ENCODE assay signal across 27 mouse cellular contexts in the genomic region with DNA sequence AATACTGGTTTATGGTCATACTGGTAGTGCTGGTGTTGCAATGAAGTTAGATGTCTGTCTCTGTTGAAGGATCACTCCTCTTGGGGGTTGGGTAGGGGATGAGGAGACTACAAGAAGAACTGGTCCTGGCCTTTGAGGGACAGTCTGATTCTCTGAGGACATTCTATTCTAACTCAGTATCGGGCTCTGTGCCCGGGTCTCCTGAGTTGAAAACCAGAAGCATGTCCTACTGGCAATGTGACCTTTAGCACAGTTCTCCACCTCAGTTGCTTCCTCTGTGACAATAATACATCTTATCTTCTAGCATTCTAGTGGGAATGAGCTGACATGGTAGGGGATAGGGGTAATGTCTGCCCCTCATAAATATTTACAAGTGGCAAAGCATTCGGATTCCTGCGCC. TPM values are rescaled to one million over a fixed set of nuclear protein-coding genes. Genes with fewer than 3 reads are reported as not detected.
A peak's percentile ranks its signal among the peaks of the same experiment; 100 is the strongest.
DNase-seq lines count a peak whose midpoint lies in the region; ATAC-seq and TF ChIP-seq lines count a peak whose summit lies in the region.
"Had no signal": no experiment of that assay in that cellular context is flagged by ENCODE, and none has a peak within 500 bp of the region (broad histone marks: within the 10 kb centered on the region; RNA-seq: fewer than 3 reads in every experiment).

No protein-coding gene starts in this region.

- no peaks in the 10 kb centered on the region for H3K36me3 ChIP-seq in heart, adult 2 months (ENCODE audit: control insufficient read depth, insufficient read depth, low read length)
- no peaks in the 10 kb centered on the region for H3K36me3 ChIP-seq in heart, embryonic 12.5 days
- H3K36me3 ChIP-seq in heart, embryonic 16.5 days (ENCODE audit: control insufficient read depth, insufficient read depth) = no peaks in the 10 kb centered on the region
- no peaks in the 10 kb centered on the region for H3K36me3 ChIP-seq in hindbrain, embryonic 10.5 days
- H3K36me3 ChIP-seq in hindbrain, embryonic 11.5 days (ENCODE audit: control insufficient read depth, insufficient read depth, low read length) = no peaks in the 10 kb centered on the region
- H3K36me3 ChIP-seq: embryonic facial prominence, embryonic 10.5 days; embryonic facial prominence, embryonic 13.5 days; forebrain, embryonic 12.5 days; forebrain, embryonic 15.5 days; hindbrain, embryonic 12.5 days; hindbrain, embryonic 15.5 days had no signal

- peak in 1 of 2 experiments; percentile 58 for DNase-seq in heart, adult 2 months
- DNase-seq in heart, adult 9 months (ENCODE audit: low spot score in 2 of 2) = peak; percentile 40 to 67
- peak; percentile 39 to 57 for DNase-seq in heart, postnatal 14 days
- DNase-seq in adrenal gland, postnatal 25 days = no peak
- no peak for DNase-seq in hindbrain, embryonic 10.5 days (ENCODE audit: low spot score)
- no peak for DNase-seq in hindbrain, embryonic 11.5 days (ENCODE audit: low spot score)
- DNase-seq: adrenal gland, adult 2 months; adrenal gland, postnatal 14 days; cerebellum, adult 11-12 months; cerebellum, adult 8-10 months; cerebellum, postnatal 10 days; cerebellum, postnatal 36 days; embryo, embryonic 11 days; gastrocnemius, postnatal 25 days; kidney, adult 2 months had no signal

- H3K4me1 ChIP-seq in heart, adult 2 months (ENCODE audit: control insufficient read depth, insufficient read depth, low read length) = peaks cover 4% of the 10 kb centered on the region; the same call in 1 of the 2 replicates
- H3K4me1 ChIP-seq in heart, embryonic 12.5 days (replicated peaks) = peaks cover 13% of the 10 kb centered on the region
- peaks cover 8% of the 10 kb centered on the region; the same call in 1 of the 2 replicates for H3K4me1 ChIP-seq in heart, embryonic 16.5 days (ENCODE audit: control insufficient read depth, insufficient read depth, low read length)
- H3K4me1 ChIP-seq in hindbrain, embryonic 10.5 days (replicated peaks) = peaks cover 34% of the 10 kb centered on the region
- H3K4me1 ChIP-seq in hindbrain, embryonic 11.5 days (replicated peaks; ENCODE audit: control insufficient read depth, insufficient read depth, low read length) = no peaks in the 10 kb centered on the region
- H3K4me1 ChIP-seq: embryonic facial prominence, embryonic 13.5 days; forebrain, embryonic 15.5 days; hindbrain, embryonic 15.5 days had no signal

- WGBS in heart, adult 2 months = 67% methylated on average over 4 of the region's 4 CpGs
- WGBS in heart, embryonic 12.5 days = 84% methylated on average over 4 of the region's 4 CpGs
- WGBS in heart, embryonic 16.5 days = 76% methylated on average over 4 of the region's 4 CpGs
- 93% methylated on average over 4 of the region's 4 CpGs for WGBS in hindbrain, embryonic 10.5 days
- WGBS in hindbrain, embryonic 11.5 days = 94% methylated on average over 4 of the region's 4 CpGs

- peak overlapping the region; percentile 40; the same call in 1 of the 2 replicates for H3K27ac ChIP-seq in heart, adult 2 months
- no peak overlapping the region for H3K27ac ChIP-seq in heart, embryonic 12.5 days (ENCODE audit: poor library complexity, severe bottlenecking)
- no peak overlapping the region for H3K27ac ChIP-seq in heart, embryonic 16.5 days (ENCODE audit: low read length)
- no peak overlapping the region for H3K27ac ChIP-seq in hindbrain, embryonic 10.5 days
- H3K27ac ChIP-seq in hindbrain, embryonic 11.5 days (ENCODE audit: low read depth, low read length) = no peak overlapping the region
- H3K27ac ChIP-seq: embryonic facial prominence, embryonic 10.5 days; embryonic facial prominence, embryonic 13.5 days; forebrain, embryonic 12.5 days; forebrain, embryonic 15.5 days; hindbrain, embryonic 12.5 days; hindbrain, embryonic 15.5 days had no signal

- H3K9me3 ChIP-seq in heart, embryonic 12.5 days (replicated peaks) = no peaks in the 10 kb centered on the region
- no peaks in the 10 kb centered on the region for H3K9me3 ChIP-seq in heart, embryonic 16.5 days (replicated peaks; ENCODE audit: control insufficient read depth, low read length)
- no peaks in the 10 kb centered on the region for H3K9me3 ChIP-seq in hindbrain, embryonic 10.5 days
- no peaks in the 10 kb centered on the region for H3K9me3 ChIP-seq in hindbrain, embryonic 11.5 days (ENCODE audit: control insufficient read depth, low read length)
- H3K9me3 ChIP-seq: embryonic facial prominence, embryonic 10.5 days; embryonic facial prominence, embryonic 13.5 days; forebrain, embryonic 12.5 days; forebrain, embryonic 15.5 days; hindbrain, embryonic 12.5 days; hindbrain, embryonic 15.5 days had no signal

- H3K4me3 ChIP-seq in heart, adult 2 months = no peak overlapping the region
- no peak overlapping the region for H3K4me3 ChIP-seq in heart, embryonic 12.5 days
- no peak overlapping the region for H3K4me3 ChIP-seq in heart, embryonic 16.5 days (ENCODE audit: low read length)
- no peak overlapping the region for H3K4me3 ChIP-seq in hindbrain, embryonic 10.5 days
- H3K4me3 ChIP-seq in hindbrain, embryonic 11.5 days (ENCODE audit: low read depth, low read length) = no peak overlapping the region
- H3K4me3 ChIP-seq: embryonic facial prominence, embryonic 10.5 days; embryonic facial prominence, embryonic 13.5 days; erythroblast, embryonic 14.5 days; forebrain, embryonic 12.5 days; forebrain, embryonic 15.5 days; hindbrain, embryonic 12.5 days; hindbrain, embryonic 15.5 days had no signal

- H3K79me2 ChIP-seq in heart, adult 2 months (replicated peaks; ENCODE audit: control insufficient read depth, insufficient read depth, low read length) = no peaks in the 10 kb centered on the region

- no peak for TF ChIP-seq CTCF in heart, adult 2 months (IDR thresholded peaks at IDR 0.05)

- no peaks in the 10 kb centered on the region for H3K27me3 ChIP-seq in heart, adult 2 months (ENCODE audit: control insufficient read depth, insufficient read depth, low read length)
- peaks cover 31% of the 10 kb centered on the region for H3K27me3 ChIP-seq in heart, embryonic 12.5 days (replicated peaks)
- peaks cover 6% of the 10 kb centered on the region for H3K27me3 ChIP-seq in heart, embryonic 16.5 days (ENCODE audit: control insufficient read depth, insufficient read depth, low read length)
- peaks cover 19% of the 10 kb centered on the region for H3K27me3 ChIP-seq in hindbrain, embryonic 10.5 days (ENCODE audit: insufficient read depth, poor library complexity, severe bottlenecking)
- H3K27me3 ChIP-seq in hindbrain, embryonic 11.5 days (ENCODE audit: control insufficient read depth, insufficient read depth, low read length) = no peaks in the 10 kb centered on the region

- no peak for ATAC-seq in heart, embryonic 12.5 days (ENCODE audit: insufficient number of reproducible peaks, low FRiP score)
- 0 out of 2 replicates have a peak, but pooled peaks have one; percentile 23 for ATAC-seq in heart, embryonic 16.5 days (replicated peaks; ENCODE audit: extremely low read depth, insufficient read depth, low FRiP score)
- ATAC-seq in hindbrain, embryonic 11.5 days (ENCODE audit: low FRiP score) = no peak
- ATAC-seq: CD4-positive, CD25-positive, alpha-beta regulatory T cell, adult 4 months; forebrain, embryonic 15.5 days; intestine, postnatal 0 days had no signal

- no peak overlapping the region for H3K9ac ChIP-seq in heart, adult 2 months (ENCODE audit: low read depth, low read length)
- no peak overlapping the region for H3K9ac ChIP-seq in heart, embryonic 12.5 days
- H3K9ac ChIP-seq in heart, embryonic 16.5 days (ENCODE audit: low read length) = no peak overlapping the region
- H3K9ac ChIP-seq in hindbrain, embryonic 11.5 days (ENCODE audit: low read depth, low read length) = no peak overlapping the region
- H3K9ac ChIP-seq: embryonic facial prominence, embryonic 13.5 days; forebrain, embryonic 12.5 days; forebrain, embryonic 15.5 days; hindbrain, embryonic 12.5 days; hindbrain, embryonic 15.5 days had no signal

- H3K4me2 ChIP-seq in heart, embryonic 12.5 days = no peak overlapping the region
- no peak overlapping the region for H3K4me2 ChIP-seq in heart, embryonic 16.5 days (ENCODE audit: low read depth, low read length)
- no peak overlapping the region for H3K4me2 ChIP-seq in hindbrain, embryonic 11.5 days (replicated peaks; ENCODE audit: low read depth, low read length)
- H3K4me2 ChIP-seq: embryonic facial prominence, embryonic 13.5 days; forebrain, embryonic 12.5 days; forebrain, embryonic 15.5 days; hindbrain, embryonic 12.5 days; hindbrain, embryonic 15.5 days had no signal

- intact Hi-C loops in heart, adult 2 months (cut with DNase I) = no loop called here
- intact Hi-C loops in heart, postnatal 14 days (cut with DNase I) = no loop called here

- 0 out of 2 replicates have a peak, but pooled peaks have one; percentile 16 for TF ChIP-seq EP300 in heart, adult 2 months (IDR thresholded peaks at IDR 0.05; ENCODE audit: insufficient read depth, low read depth, low read length)

- TF ChIP-seq POLR2A in heart, adult 2 months (IDR thresholded peaks at IDR 0.05; ENCODE audit: insufficient read depth, low read depth, low read length) = no peak

RNA-seq across cellular contexts. Expression of a gene that starts 12.2 kb away (rescaled TPM):
- total RNA-seq in heart, adult 2 months (2021) = 10 to 100 TPM; 22.1 to 32.0 TPM
- 8.7 and 15.8 TPM in 2 replicates for polyA plus RNA-seq in heart, adult 2 months (2012; rRNA removed)
- polyA plus RNA-seq in heart, embryonic 12.5 days (2016; fragmentation: Nextera tagmentation; extraction: Ambion mirVana) = 19.0 and 21.7 TPM in 2 replicates
- 13.4 and 16.6 TPM in 2 replicates for polyA plus RNA-seq in heart, embryonic 16.5 days (2015; fragmentation: Nextera tagmentation; extraction: Ambion mirVana)
- 10 to 100 TPM; 22.5 to 31.6 TPM for total RNA-seq in heart, postnatal 14 days (2021)
- 9.2 and 10.8 TPM in 2 replicates for total RNA-seq in adrenal gland, postnatal 25 days (2021)
- 38.1 and 45.2 TPM in 2 replicates for polyA plus RNA-seq in hindbrain, embryonic 10.5 days (2016; fragmentation: Nextera tagmentation; extraction: Ambion mirVana)
- 26.2 and 28.1 TPM in 2 replicates for polyA plus RNA-seq in hindbrain, embryonic 11.5 days (2014; fragmentation: Nextera tagmentation; extraction: Ambion mirVana)
- total RNA-seq: MEL had no signal
- polyA plus RNA-seq: CD4-positive, CD25-positive, alpha-beta regulatory T cell, adult 4 months; erythroblast, embryonic 14.5 days had no signal

Comparison
In these comparisons a context has a peak if more than half of its experiments do, and no peak if none do; other contexts are left out.
1. DNase-seq: peak in heart, adult 9 months (2 of 2) and heart, postnatal 14 days (2 of 2); none in adrenal gland, postnatal 25 days (single experiment), hindbrain, embryonic 10.5 days (single experiment) and hindbrain, embryonic 11.5 days (single experiment).